Mouse (Mus musculus) myocyte (in vitro differentiated cells): ENCODE measurements at regions not wholly inside any gene's neighbourhood (a gene's known extent, or its start where the extent isn't known, plus 50 kb on each side); places are given as distances from the start of the nearest gene placed in this dataset.

ENCODE experiments used
- CEBPB ChIP-seq: IDR thresholded peaks from 2 replicates; pipeline ENCODE4 v1.6.1; 2011; ENCODE audit warnings: mild to moderate bottlenecking, moderate library complexity; ENCODE audit not compliant: poor library complexity, insufficient read depth, severe bottlenecking
- MAX ChIP-seq: IDR thresholded peaks from one replicate; pipeline ENCODE4 v1.6.1; 2011; ENCODE audit warnings: low read depth, mild to moderate bottlenecking, control low read depth
- POLR2A ChIP-seq: IDR thresholded peaks from one replicate; pipeline ENCODE4 v1.6.1; 2011; ENCODE audit warnings: low read depth, mild to moderate bottlenecking, control low read depth, moderate library complexity; ENCODE audit not compliant: insufficient read length
- POLR2AphosphoS2 ChIP-seq: IDR thresholded peaks from one replicate; pipeline ENCODE4 v1.6.1; 2011; ENCODE audit warnings: low read depth, control low read depth; ENCODE audit not compliant: insufficient read length
- TCF3 ChIP-seq: IDR thresholded peaks from one replicate; pipeline ENCODE4 v1.6.1; 2011; ENCODE audit warnings: low read depth, control low read depth; ENCODE audit not compliant: insufficient read length

- TF ChIP-seq POLR2AphosphoS2 (no peak), CEBPB (peak; percentile 87), POLR2A (no peak), TCF3 (no peak), MAX (no peak)
Measured at GRCm38 (mm10) chr2:12709156-12709923, 214.5 kb upstream of the Pter start.
